Mouse (Mus musculus) megakaryocyte, adult 5-6 weeks (primary cell): ENCODE measurements around the gene Kng2. TPM values are rescaled to one million over a fixed set of nuclear protein-coding genes. Genes with fewer than 3 reads are reported as not detected.
"Not testable (repeated sequence)": the region's sequence is repeated elsewhere in the genome, so short reads cannot be mapped to it uniquely, and the experiment has no call there.

ENCODE experiments used
- ATAC-seq: 2 replicates; pipeline ENCODE4 v1.8.0; 2016; ENCODE audit warnings: mild to moderate bottlenecking, inconsistent platforms; ENCODE audit not compliant: poor library complexity, severe bottlenecking
- total RNA-seq, 2 experiments: library from RNA; stranded (forward) in 1 of 2; stranded (reverse) in 1 of 2; fragments of 153-499, 151-499 nt in 1 of 2; fragments of 221-1000, 200-1000 nt in 1 of 2; gene quantifications; 2 replicates each; pipeline versions ENCODE4 v1.2.3 to v1.2.4; 2015 to 2017

Gene Kng2
- total RNA-seq (2015): 0.80 and 1.7 TPM in 2 replicates
- 0.12 and 0.59 TPM in 2 replicates for total RNA-seq (2017)

DNA sequence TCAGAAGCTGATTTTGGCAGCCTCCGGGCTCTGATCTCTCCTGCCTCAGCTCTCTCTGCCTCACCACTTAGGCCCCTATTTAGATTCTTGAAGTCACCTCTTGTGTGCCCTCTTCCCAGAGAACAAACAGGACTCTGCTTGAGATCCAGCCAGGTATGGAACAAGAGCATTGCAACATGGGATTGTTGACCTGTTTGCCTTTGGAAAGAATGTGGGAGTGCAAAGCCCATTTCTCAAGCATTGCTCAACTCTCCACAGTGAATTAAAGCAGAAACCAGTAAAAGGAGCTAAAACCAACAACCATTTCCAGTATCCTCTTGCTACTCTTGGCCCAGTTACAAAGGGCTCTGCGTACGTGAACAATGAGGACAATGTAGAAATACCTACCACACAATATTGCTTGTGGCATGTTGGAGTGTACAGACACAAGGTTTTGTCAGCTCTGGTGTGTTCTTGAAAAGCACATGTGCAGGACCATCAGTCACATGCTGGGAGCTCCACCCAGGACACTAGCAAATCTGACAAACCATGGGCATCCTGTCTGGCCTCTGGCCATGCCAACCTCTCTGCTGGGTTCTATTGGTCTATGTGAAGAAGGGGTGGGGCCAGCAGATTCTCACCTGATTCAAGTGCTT lies at the start of gene Kng2:
Kng2 (minus strand) TSS at position 517 of the 635 bp plus-strand sequence.
- ATAC-seq: not testable (repeated sequence)

DNA sequence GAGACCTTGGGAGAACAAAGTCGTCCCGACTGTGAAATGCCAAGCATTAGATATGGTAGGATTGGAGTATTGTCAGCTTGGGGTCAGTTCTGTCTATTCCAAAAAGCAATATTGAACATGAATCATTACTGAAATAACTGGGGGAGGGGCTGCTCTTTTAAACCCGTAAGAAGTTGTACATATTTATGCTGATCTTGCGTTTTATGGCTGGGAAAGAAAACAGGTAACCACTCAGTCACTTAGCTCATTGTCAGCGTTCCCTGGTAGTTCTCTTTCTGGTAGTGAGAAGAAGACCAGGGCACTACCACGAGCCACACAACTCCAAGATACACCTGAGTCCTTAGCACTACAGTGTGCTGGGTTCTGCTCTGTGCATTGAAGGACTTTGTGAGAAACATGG lies 48.2 kb upstream of the Kng2 start:
- not testable (repeated sequence) for ATAC-seq

DNA sequence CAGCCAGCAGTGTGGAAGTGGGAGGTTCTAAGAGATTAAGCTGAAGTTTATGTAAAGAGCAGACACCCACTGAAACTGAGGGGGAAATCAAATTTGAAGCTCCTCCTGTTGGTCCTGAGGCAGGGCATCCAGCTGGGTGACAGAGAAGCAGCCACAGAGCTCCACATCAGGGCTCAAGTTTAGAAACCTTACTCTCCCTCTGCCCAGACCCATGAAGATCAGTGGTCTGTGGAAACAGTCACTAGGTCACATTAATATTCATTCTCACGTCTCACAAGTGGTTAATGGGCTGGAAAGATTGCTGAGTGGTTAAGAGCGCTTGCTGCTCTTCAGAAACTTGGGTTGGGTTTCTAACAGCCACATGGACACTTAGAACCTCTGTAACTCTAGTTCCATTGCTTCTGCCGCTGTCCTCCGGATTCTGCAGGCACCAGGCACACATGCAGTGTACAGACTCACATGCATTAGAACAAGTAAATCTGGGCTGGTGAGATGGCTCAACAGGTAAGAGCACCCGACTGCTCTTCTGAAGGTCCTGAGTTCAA lies 31.6 kb upstream of the Kng2 start:
- not testable (repeated sequence) for ATAC-seq

DNA sequence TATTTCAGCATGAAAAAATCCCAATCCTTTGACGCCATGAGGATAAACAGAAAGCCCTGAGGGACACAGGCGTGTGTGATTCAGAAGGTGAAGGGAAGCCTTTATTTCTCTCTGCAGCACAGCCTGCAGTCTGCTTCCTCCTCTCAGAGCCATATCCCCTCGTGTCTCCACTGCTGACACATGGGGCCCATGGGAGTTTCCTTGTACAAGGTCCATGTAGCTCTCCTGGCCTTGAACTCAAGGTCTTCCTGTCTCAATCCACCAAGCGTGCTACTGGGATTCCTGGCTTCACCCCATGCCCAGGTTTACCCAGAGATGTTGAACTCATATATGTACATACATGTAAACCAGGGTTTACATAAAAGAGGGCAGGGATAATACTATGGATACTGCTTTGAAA lies 30.3 kb upstream of the Kng2 start:
- not testable (repeated sequence) for ATAC-seq

DNA sequence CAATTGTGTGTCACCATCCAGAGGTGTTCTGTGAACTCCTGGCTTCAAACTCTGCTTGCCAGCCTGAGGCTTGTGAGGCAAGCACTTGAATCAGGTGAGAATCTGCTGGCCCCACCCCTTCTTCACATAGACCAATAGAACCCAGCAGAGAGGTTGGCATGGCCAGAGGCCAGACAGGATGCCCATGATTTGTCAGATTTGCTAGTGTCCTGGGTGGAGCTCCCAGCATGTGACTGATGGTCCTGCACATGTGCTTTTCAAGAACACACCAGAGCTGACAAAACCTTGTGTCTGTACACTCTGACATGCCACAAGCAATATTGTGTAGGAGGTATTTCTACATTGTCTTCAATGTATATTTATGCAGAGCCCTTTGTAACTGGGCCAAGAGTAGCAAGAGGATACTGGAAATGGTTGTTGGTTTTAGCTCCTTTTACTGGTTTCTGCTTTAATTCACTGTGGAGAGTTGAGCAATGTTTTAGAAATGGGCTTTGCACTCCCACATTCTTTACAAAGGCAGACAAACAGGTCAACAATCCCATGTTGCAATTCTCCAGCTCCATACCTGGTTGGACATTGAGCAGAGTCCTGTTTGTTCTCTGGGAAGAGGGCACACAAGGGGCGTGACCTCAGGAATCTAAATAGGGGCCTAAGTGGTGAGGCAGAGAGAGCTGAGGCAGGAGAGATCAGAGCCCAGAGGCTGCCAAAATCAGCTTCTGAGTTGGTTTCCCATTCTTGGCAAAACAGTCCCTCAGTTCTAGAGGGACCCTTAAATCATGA lies 28.6 kb upstream of the Kng2 start, which contains the start of gene Kng1:
Kng1 (plus strand) TSS at position 198 of the 780 bp plus-strand sequence.
- not testable (repeated sequence) for ATAC-seq

DNA sequence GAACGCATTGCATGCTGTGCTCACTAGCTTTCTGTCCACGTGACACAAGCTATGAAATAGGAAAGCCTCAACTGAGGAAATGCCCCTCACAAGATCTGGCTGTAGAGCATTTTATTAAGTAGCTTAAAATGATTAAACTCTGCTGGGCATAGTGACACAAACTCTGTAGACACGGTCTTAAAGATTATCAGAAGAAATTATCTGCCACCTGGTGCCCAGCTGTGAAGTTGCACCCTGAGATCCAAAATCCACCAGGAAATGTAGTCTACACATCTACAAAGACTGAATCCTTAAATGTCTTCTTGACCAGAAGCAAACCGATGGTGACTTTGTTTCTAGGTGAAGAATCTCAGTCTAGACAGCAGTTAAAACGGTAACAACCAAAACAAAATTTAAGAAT lies 17.0 kb upstream of the Kng2 start:
- no peak for ATAC-seq

DNA sequence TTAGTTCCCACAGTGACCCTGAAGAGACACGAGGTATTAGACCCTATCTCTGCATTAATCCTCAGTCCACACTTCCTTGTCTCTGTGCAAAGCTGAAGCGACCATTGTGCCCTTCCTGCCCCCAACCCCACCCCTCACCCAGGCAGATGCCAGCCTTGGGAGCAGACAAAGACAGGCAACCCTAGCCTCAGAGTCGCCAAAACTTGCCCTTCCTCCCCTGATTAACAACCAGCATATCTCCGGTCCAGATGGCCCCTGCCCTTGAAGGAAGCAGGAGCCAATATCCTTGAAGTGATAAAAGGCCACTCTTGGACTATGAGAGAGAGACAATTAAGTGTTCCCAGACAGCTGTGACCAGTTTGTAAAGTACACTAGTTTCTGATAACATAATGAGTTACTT lies 11.6 kb upstream of the Kng2 start:
- no peak for ATAC-seq

DNA sequence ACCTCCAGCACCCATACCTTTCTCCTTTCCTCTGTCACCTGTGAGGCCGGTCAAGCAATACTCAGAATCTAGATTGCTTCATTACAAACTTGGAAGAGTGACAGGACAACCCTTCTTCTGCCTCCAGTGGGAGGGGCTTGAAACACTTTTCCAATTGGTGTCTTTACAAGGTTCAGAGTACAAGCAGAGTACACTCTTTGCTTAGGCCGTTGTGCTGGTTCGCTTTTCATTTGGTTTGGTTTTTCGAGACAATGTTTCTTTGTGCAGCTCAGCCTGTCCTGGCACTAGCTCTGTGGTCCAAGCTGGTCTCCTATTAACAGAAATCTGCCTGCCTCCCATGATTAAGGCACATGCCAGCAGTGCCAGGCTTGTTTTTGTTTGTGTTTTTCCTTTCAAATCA lies 10.0 kb upstream of the Kng2 start:
- no peak for ATAC-seq

DNA sequence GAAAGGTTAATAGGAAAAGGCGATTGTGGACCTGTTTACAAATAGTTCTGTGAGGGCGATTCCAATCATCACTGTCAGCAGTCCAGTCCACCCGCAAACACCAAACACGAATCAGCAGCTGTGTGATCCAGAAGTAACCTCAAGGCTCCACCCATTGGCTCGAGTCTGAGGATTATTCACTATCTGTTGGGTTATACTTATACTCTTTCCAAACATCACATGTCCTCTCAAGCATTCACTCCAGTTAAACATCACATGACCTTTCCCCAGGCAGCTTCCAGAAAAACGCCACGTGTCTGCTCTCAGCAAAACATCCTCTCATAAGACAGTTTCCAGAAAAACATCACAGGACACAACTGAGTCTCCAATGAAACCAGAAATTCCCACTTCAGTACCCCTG lies 8.5 kb upstream of the Kng2 start:
- no peak for ATAC-seq

DNA sequence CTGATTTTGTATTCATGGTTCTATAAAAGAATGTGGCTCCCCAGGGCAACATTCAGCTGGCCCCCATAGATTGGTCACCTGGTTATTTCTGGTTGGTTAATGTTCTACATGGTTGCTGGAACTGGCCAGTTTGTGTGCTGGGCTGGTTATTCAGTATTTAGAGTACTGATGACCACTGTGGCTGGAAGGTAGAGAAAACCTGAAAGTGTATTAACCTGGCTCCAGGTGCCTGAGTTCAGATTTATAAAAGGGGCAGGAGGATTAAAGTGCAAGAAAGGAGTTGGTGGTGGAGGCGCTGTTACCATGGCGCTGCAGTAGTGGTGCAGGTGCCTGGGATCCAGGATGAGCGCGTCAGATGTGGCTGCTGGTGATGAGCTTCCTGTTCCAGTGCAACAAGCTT lies 4.4 kb upstream of the Kng2 start:
- no peak for ATAC-seq

DNA sequence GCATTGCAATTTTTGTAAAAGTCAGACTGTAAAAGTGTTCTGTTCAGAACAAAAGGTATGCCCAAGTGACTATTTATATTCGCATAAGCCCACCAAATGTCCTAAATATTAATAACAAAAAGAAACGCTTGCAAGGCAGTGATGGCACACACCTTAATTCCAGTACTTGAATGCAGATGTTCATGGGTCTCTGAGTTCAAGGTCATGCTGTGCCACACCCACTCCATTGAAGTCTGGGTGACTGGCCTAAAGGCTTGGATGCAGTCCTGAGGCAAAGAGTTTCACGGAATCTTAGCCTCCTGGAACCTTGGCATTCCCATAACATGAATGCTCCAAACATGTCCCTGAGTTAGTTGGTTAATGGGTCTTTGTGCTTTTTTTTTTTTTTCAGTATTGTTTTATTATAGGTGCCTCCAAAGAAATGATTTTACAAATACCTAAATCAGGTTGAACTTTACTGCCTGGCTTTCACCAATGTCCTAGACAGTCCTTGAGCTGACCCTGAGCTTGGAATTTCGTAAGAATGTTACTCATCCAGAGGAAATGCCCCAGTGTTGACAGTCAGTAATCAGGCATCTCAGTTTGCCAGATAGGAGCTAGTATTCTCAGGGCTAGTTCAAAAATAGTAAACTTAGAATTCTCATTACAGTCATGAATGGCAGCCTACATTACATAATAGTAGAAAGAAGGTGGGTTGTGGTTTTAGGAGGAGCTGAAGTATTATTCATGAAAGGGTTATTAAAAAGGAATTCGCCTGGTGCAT lies 1.6 kb upstream of the Kng2 start:
- ATAC-seq: no peak

DNA sequence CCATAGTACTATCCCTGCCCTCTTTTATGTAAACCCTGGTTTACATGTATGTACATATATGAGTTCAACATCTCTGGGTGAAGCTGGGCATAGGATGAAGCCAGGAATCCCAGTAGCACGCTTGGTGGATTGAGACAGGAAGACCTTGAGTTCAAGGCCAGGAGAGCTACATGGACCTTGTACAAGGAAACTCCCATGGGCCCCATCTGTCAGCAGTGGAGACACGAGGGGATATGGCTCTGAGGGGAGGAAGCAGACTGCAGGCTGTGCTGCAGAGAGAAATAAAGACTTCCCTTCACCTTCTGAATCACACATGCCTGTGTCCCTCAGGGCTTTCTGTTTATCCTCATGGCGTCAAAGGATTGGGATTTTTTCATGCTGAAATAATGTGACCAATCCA lies 1.9 kb downstream of the Kng2 start:
- not testable (repeated sequence) for ATAC-seq

DNA sequence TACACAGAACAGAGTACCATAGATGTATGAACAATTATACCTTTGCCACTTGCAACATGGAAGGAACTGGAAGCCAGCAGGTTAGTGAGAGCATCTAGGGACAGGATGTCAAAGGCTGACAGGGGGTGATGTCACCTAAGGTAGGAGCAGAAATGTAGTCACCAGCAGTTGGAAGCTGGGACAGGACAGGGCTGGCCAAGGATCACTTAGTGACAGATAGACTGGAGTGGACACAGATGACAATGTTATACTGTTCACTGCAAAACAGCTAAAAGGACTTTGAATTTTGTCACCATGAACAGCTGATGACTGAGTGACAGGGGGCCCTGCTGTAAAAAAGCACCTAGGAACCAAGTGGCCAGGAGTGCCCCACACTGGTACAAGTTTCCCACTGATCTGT lies 2.7 kb downstream of the Kng2 start:
- no peak for ATAC-seq

DNA sequence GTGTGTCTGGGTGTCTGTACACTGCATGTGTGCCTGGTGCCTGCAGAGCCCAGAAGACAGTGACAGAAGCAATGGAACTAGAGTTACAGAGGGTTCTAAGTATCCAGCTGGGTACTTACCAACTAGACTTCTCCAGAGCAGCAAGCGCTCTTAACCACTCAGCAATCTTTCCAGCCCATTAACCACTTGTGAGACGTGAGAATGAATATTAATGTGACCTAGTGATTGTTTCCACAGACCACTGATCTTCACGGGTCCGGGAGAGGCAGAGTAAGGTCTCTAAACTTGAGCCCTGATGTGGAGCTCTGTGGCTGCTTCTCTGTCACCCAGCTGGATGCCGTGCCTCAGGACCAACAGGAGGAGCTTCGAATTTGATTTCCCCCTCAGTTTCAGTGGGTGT lies 4.2 kb downstream of the Kng2 start:
- no peak for ATAC-seq

DNA sequence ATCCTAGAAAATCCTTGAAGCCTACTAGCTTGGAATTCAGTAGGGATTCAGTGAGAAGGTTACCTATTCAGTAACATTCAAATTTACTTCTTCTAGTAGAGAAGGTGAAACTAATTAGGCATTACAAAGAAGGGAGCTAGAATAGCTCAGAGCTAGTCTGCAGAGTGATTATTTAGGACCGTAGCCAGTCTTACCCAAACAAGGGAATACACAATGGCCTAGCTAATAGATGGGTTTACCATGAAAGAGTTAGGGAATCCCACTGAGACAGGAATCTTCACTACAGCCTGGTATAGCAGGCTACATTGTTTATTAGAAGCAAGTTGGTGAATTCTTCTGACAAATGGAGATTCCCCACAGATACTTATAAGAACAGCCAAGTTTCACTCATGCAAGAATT lies 8.7 kb downstream of the Kng2 start:
- ATAC-seq: not testable (repeated sequence)

DNA sequence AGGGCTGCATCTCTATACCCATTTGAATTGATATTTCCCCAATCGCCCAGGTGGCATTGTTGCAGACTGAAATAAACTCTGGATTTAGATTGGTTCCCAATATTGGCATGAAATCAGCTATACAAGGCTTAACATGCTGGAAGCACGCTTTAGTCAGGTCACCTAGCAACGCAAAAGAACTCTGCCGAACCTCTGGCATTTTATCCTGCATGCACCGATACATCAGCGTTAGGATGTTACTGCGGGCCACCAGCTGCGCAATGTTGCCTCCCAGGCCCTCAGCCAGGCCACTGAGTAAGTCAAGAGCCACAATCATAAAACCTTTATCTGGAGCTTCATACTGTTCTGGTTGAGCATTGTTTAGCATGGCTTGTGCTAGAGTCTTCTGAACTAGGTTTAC lies 14.6 kb downstream of the Kng2 start:
- ATAC-seq: not testable (repeated sequence)

DNA sequence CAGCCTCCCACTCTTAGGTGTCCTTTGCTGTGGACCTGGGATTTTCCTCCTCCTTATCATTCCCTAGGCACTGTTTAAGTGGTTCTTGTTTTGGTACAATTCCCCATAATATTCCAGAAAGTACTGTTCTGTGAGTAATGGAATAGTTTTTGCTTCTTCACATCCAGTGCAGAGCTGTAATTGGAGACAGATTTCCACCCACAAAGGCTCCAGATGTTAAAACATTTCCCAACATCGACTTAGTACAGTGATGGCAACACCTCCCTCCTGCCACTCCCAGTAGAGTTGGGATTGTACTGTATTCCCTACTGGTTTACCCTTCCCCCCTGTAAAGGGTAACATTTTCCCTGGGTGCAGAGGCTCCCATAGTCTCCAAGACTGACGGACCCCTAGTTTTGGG lies 15.5 kb downstream of the Kng2 start:
- ATAC-seq: not testable (repeated sequence)

DNA sequence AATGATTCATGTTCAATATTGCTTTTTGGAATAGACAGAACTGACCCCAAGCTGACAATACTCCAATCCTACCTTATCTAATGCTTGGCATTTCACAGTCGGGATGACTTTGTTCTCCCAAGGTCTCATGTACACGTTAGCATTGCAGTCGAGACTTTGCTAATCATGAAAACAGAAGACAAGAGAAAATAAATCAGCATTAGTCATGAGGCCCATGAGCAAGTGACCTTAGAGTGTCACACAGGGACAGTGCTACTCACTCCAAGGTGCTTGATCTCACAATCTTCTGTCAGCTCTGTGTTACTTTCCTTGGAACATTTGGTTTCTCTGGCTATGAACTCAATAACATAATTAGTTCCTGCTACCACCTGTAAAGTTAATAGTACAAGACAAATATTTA lies 32.3 kb downstream of the Kng2 start:
- ATAC-seq: not testable (repeated sequence)

DNA sequence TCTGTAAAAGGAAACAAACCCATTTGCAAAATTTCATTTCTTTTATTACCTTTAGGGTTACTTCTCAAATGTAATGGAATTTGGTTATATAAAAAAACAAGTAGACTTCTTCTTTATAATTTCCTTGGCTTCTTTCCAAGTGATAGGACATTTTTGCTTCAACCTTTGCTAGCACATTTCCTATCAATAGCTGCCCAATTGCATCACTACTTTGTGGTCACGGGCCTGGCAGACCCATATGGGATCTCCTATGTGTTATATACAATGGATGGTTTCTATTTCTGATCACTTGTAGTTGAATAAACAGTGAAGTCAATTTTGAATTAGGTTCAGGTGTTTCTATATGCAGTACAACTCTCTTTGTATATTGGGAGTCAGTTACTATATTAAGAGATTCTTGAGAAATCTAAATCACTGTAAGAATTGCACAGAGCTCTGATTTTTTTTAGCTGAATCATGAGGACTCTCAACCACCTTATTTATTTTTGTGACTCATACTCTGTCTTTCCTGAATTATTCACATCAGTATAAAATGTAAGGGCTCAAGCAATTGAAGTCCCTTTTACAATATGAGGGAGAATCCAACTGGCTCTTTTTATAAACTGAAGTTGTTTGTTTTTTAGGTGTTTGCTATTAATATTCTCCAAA lies 61.8 kb downstream of the Kng2 start:
- no peak for ATAC-seq

DNA sequence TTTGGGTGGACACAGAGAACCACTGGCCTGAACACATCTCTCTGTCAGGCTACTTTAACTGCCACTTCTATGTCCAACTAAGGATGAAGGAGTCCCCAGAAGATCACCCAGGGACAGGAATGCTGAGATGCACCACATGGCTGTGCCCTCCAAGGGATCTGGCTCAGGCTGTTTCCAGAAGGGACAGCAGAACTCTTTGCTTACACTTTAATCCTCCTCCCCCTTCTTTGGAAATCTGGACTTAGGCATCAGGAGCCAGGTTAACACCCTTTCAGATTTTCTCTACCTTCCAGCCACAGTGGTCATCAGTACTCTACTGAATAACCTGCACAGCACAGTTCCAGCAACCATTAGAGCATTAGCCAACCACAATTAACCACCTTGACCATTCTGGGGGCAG lies 66.0 kb downstream of the Kng2 start:
- no peak for ATAC-seq

DNA sequence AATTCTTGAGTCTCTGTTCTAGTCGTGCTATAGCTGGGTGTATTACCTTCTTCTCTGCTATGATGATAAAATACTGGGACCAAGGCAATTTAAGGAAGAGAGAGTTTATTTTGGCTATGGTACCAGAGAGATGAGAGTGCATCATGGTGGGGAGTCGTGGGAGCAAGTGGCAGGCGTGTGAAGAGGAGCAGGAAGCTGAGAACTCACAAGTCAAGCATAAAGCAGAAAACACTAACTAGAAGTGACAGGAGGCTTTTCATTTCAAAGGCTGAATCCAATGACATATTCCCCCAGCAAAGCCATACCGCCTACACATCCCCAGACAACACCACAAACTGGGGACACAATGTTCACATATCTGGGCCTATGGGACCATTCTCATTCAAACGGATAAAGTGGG lies 67.0 kb downstream of the Kng2 start:
- no peak for ATAC-seq
